Mouse (Mus musculus) liver, adult 2 months (tissue): Measurements from ENCODE around the gene Nfkbia. TPM values are rescaled to one million over a fixed set of nuclear protein-coding genes. Genes with fewer than 3 reads are reported as not detected.
A peak's percentile ranks its signal among the peaks of the same experiment; 100 is the strongest.

Experiments used
- DNase-seq: peaks from one replicate; pipeline ENCODE4 v3.0.0-alpha.2; 2011; ENCODE audit warnings: low read depth, low spot score; ENCODE audit errors: extremely low read depth
- H3K27ac ChIP-seq: fragments of 200-500 bp; replicated peaks from 2 replicates; pipeline ENCODE4 v1.5.1; 2012; ENCODE audit warnings: low read depth, mild to moderate bottlenecking, control low read depth, inconsistent platforms, low read length; ENCODE audit not compliant: insufficient read depth
- H3K27me3 ChIP-seq: fragments of 200-500 bp; 2 replicates; pipeline ENCODE4 v1.6.1; 2012; ENCODE audit warnings: mild to moderate bottlenecking, moderate library complexity, low read length, inconsistent platforms; ENCODE audit not compliant: control insufficient read depth, insufficient read depth
- H3K36me3 ChIP-seq: fragments of 200-500 bp; 2 replicates; pipeline ENCODE4 v1.6.1; 2012; ENCODE audit warnings: low read length, inconsistent platforms; ENCODE audit not compliant: control insufficient read depth, insufficient read depth
- H3K4me1 ChIP-seq: fragments of 200-500 bp; 2 replicates; pipeline ENCODE4 v1.6.1; 2011; ENCODE audit warnings: low read length; ENCODE audit not compliant: control insufficient read depth, insufficient read depth
- H3K4me3 ChIP-seq: fragments of 200-500 bp; 2 replicates; pipeline ENCODE4 v1.5.1; 2011; ENCODE audit warnings: low read depth, mild to moderate bottlenecking, control low read depth, low read length, moderate library complexity; ENCODE audit not compliant: insufficient read depth
- H3K79me2 ChIP-seq: fragments of 200-500 bp; 2 replicates; pipeline ENCODE4 v1.6.1; 2012; ENCODE audit warnings: inconsistent platforms, mild to moderate bottlenecking, low read length, moderate library complexity; ENCODE audit not compliant: control insufficient read depth, insufficient read depth
- H3K9ac ChIP-seq: fragments of 200-500 bp; 2 replicates; pipeline ENCODE4 v1.6.1; 2012; ENCODE audit warnings: low read depth, mild to moderate bottlenecking, control low read depth, inconsistent platforms, low read length
- CTCF ChIP-seq: fragments of 200-500 bp; IDR thresholded peaks from 2 replicates; pipeline ENCODE4 v1.5.1; 2011; ENCODE audit warnings: low read depth, low read length, control low read depth
- POLR2A ChIP-seq: fragments of 200-500 bp; IDR thresholded peaks from 2 replicates; pipeline ENCODE4 v1.6.1; 2011; ENCODE audit warnings: low read length, control low read depth; ENCODE audit not compliant: insufficient read depth; ENCODE audit errors: extremely low read depth
- WGBS: fragments of 180-500 bp; shearing (Covaris S2); methylation state at CpG from one replicate; pipeline ENCODE4 v1.1.7; 2018; 5-methylcytosine and 5-hydroxymethylcytosine counted together
- polyA plus RNA-seq: library from polyadenylated mRNA; depleted of rRNA; stranded (reverse); fragments of >200 nt; gene quantifications from 2 replicates; pipeline ENCODE4 v1.2.3, GENCODE M21; 2012
- total RNA-seq: library from RNA; depleted of rRNA; stranded (reverse); fragments of >200 nt; gene quantifications from 2 replicates; pipeline ENCODE4 v1.2.3, GENCODE M21; 2014

Gene Nfkbia
- total and polyA plus RNA-seq, 2 experiments, result 76.4 to 85.6 TPM

DNA sequence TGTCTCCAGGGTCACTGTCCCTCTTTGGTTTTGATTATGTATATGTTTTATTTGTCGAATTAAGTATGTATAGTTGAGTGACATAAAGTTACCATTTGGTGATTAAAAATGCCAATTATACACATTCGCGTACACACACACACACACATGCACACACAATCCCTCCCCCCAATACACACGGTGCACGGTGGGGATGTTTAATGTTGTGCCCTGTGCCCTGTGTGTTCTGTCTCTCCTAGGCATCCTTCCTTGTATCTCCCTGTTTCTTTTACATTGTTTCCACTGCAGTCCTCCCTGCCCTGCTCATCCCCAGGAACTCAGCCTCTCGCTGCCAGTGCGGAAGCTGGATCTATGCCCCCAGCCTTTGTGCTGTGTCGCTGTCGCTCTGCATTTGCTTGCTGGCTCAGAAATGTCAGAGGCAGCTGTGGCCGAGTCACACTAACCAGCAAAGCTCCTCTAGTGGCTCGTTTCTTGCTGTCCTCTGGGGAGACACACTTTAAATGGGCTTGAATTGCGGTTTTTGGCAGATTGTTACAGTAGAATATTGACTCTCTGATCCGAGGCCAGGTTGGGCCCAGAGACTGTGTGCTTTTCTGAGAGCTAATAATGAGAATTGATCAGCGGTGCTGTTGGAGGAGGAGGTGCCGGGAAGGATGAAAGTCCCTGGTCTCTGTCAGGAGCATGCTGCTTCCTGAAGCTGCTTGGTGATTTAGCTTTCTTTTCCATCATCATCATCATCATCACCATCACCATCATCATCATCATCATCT lies 34.7 kb upstream of the Nfkbia start:
- Histone ChIP-seq H3K9ac (no peak overlapping the region), H3K79me2 (no peaks in the 10 kb centered on the region), H3K4me3 (no peak overlapping the region), H3K27me3 (no peaks in the 10 kb centered on the region; the same call in 1 of the 2 replicates), H3K4me1 (no peaks in the 10 kb centered on the region), H3K36me3 (no peaks in the 10 kb centered on the region), H3K27ac (no peak overlapping the region)
- DNase-seq, result peak; percentile 2
- WGBS, result 51% methylated on average over 15 of the region's 15 CpGs
- TF ChIP-seq POLR2A (no peak), CTCF (no peak)

DNA sequence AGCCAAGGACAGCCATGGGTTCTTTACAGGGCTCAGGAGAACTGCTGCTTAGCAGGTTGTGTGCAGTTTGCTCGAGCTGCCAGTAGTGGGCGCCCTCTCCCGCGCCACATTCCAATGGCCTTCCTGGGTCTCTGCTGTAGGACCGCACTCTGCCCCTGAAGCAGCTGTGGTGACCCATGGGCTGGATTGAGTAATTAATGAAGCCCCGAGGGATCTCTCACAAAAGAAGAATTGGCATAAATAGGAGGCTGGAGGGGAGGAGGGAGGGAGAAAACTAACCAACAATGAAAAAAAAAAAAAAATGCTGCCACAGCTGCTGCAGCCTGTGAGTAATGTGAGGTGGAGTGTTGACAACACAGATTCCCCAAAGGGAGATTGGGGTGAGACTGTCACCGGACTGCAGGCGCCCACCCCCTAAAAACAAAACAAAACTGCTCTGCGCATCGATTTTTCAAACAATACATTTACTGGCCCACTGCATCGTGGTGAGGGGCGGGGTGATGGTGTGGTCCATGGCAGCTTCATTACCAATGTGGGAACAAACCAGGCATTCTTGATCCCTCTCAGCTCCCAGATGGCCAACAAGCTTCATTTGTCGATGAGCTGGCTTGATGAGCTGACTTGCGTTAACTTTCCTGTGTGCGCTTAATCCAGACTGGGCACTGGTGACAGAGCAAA lies 25.8 kb upstream of the Nfkbia start:
- no peaks in the 10 kb centered on the region for H3K36me3 ChIP-seq
- no peak overlapping the region for H3K9ac ChIP-seq
- H3K4me3 ChIP-seq, result no peak overlapping the region
- no peak overlapping the region for H3K27ac ChIP-seq
- no peak for DNase-seq
- no peaks in the 10 kb centered on the region; the same call in 1 of the 2 replicates for H3K27me3 ChIP-seq
- 51% methylated on average over 15 of the region's 15 CpGs for WGBS
- H3K79me2 ChIP-seq, result no peaks in the 10 kb centered on the region
- peak; percentile 85 for TF ChIP-seq CTCF
- TF ChIP-seq POLR2A, result no peak
- no peaks in the 10 kb centered on the region for H3K4me1 ChIP-seq

DNA sequence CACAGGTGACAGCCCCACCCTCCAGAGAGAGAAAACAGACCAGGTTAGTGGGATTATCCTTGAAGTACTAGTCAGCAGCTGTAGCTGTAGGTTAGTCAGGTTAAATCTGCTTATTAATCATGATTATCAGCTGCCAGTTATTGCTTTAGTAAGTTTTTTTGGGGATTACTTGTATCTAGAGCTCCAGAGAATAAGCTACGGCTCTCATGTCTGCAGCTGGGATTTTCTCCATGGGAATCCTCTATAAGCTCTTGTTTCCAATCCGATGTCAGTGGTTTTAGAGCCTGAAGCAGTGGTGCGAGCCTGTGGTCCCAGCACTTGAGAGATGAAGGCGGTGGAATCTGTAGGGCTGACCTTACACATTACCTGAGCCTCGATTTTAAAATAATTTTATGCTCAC lies 16.4 kb upstream of the Nfkbia start:
- Histone ChIP-seq H3K27me3 (peaks cover 3% of the 10 kb centered on the region; the same call in 1 of the 2 replicates), H3K36me3 (no peaks in the 10 kb centered on the region), H3K27ac (no peak overlapping the region), H3K4me3 (no peak overlapping the region), H3K79me2 (no peaks in the 10 kb centered on the region), H3K9ac (no peak overlapping the region), H3K4me1 (no peaks in the 10 kb centered on the region)
- TF ChIP-seq POLR2A (no peak), CTCF (no peak)
- 90% methylated on average over 5 of the region's 5 CpGs for WGBS
- no peak for DNase-seq

- WGBS, result 82% methylated on average over 17 of the region's 17 CpGs
- no peaks in the 10 kb centered on the region for H3K36me3 ChIP-seq
- no peak overlapping the region for H3K27ac ChIP-seq
- no peaks in the 10 kb centered on the region for H3K79me2 ChIP-seq
- no peak for TF ChIP-seq CTCF
- no peak for TF ChIP-seq POLR2A
- peaks cover 3% of the 10 kb centered on the region; the same call in 1 of the 2 replicates for H3K27me3 ChIP-seq
- H3K4me1 ChIP-seq, result no peaks in the 10 kb centered on the region
- H3K4me3 ChIP-seq, result no peak overlapping the region
- DNase-seq, result no peak
- H3K9ac ChIP-seq, result no peak overlapping the region
Measured at GRCm38 (mm10) chr12:55507332-55507935, 15.0 kb upstream of the Nfkbia start.

- H3K9ac ChIP-seq, result no peak overlapping the region
- no peaks in the 10 kb centered on the region for H3K4me1 ChIP-seq
- no peaks in the 10 kb centered on the region for H3K36me3 ChIP-seq
- H3K79me2 ChIP-seq, result no peaks in the 10 kb centered on the region
- TF ChIP-seq CTCF (peak; percentile 80), POLR2A (no peak)
- WGBS, result 0% methylated on average over 6 of the region's 6 CpGs
- peaks cover 4% of the 10 kb centered on the region; the same call in 1 of the 2 replicates for H3K27me3 ChIP-seq
- H3K27ac ChIP-seq, result no peak overlapping the region
- H3K4me3 ChIP-seq, result no peak overlapping the region
- DNase-seq, result peak; percentile 43
Measured at GRCm38 (mm10) chr12:55506029-55506330, 13.5 kb upstream of the Nfkbia start.
